Mouse (Mus musculus) bone marrow, adult 2 months (tissue): ENCODE measurements at regions not wholly inside any gene's neighbourhood (a gene's known extent, or its start where the extent isn't known, plus 50 kb on each side); places are given as distances from the start of the nearest gene placed in this dataset.

Source experiments
- CTCF ChIP-seq: fragments of 200-500 bp; IDR thresholded peaks from 2 replicates; pipeline ENCODE4 v1.5.1; 2011; ENCODE audit warnings: low read length, control low read depth; ENCODE audit not compliant: control insufficient read depth, insufficient read depth
- POLR2A ChIP-seq: fragments of 200-500 bp; IDR thresholded peaks from 2 replicates; pipeline ENCODE4 v1.6.1; 2011; ENCODE audit warnings: low read depth, mild to moderate bottlenecking, control low read depth, low read length, borderline replicate concordance; ENCODE audit not compliant: control insufficient read depth

DNA sequence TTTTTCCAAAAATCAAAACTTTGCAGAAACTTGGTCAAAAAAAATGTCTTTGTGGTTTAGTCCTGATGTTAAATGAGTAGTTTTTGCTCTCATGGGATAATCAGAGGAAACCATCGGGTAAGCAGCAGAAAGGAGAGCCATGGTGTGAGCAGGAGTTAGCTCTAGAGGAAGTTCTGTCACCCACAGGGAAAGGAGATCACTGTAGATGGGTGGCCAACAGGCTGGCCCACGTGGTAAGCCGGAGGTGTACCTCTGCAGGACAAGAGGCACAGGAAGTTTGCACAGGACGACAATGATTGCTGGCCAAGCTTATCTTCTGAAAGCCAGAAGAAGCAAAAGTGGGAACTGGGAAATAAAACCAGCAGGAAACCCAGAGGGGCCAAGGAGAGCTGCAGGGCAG lies 81.4 kb upstream of the Cdkn3 start:
- TF ChIP-seq CTCF: no peak
- TF ChIP-seq POLR2A: no peak
